Mouse (Mus musculus) megakaryocyte, adult 5-6 weeks (primary cell): ENCODE data around the gene Hoxa5. TPM values are rescaled to one million over a fixed set of nuclear protein-coding genes. Genes with fewer than 3 reads are reported as not detected.

Experiments used
- ATAC-seq: 2 replicates; pipeline ENCODE4 v1.8.0; 2016; ENCODE audit warnings: mild to moderate bottlenecking, inconsistent platforms; ENCODE audit not compliant: poor library complexity, severe bottlenecking
- total RNA-seq, 2 experiments: library from RNA; stranded (forward) in 1 of 2; stranded (reverse) in 1 of 2; fragments of 153-499, 151-499 nt in 1 of 2; fragments of 221-1000, 200-1000 nt in 1 of 2; gene quantifications; 2 replicates each; pipeline versions ENCODE4 v1.2.3 to v1.2.4; 2015 to 2017

Hoxa5 gene
- 0.09 and 0.13 TPM in 2 replicates for total RNA-seq (2015)
- 0.18 TPM in 1 of 2 replicates, not detected in the other for total RNA-seq (2017)

- no peak for ATAC-seq
Measured at GRCm38 (mm10) chr6:52204050-52204752, at the start of gene Hoxa5. Gene Hoxa5, minus strand, starts transcription at chr6:52204587.

DNA sequence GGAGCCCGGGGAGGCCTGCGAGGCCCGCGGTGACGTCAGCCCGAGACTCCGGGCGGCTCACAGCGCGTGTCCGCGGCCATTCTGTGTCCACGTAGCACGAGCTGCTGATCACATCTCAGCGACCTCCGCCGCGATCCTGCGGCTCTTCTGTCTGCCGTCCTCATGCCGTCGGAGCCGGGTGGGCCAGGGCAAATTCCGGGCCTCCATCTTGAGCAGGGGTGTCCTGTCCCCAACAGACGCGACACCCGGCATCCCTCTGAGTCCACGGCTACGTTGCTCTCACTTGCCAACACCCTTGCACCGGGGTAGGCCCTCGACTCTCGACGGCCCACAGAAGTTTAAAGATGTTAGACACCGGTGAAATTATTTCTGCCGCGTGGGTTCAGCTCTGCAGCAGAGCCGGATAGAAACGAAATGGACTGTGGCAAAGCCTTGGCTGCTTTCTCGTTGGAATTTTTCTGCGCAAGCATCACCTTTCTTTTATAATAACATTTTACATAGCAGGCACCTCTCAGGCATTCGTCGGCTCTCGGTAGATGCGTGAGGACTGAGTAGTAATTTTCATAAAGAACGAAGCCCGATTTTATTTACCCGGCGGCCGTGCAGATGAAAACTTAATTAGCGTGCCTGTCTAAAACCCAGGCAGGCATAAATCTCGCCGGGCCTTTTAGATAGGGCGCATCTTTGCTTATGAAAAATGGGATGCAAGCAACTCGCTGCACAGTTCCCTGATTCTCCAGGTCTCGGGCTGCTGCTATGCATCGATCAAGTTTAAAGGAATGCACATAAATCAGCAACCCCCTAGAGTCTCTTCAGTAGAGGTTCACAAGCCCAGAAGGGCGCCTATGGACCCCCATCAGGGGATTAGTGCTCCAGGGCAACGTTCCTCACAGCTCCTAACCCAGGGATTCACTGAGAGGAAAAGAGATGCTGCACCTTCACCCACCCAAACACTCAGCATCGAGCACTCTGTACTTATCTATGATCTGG lies 49.4 kb upstream of the Hoxa5 start:
- no peak; the same call in 1 of the 2 replicates for ATAC-seq

DNA sequence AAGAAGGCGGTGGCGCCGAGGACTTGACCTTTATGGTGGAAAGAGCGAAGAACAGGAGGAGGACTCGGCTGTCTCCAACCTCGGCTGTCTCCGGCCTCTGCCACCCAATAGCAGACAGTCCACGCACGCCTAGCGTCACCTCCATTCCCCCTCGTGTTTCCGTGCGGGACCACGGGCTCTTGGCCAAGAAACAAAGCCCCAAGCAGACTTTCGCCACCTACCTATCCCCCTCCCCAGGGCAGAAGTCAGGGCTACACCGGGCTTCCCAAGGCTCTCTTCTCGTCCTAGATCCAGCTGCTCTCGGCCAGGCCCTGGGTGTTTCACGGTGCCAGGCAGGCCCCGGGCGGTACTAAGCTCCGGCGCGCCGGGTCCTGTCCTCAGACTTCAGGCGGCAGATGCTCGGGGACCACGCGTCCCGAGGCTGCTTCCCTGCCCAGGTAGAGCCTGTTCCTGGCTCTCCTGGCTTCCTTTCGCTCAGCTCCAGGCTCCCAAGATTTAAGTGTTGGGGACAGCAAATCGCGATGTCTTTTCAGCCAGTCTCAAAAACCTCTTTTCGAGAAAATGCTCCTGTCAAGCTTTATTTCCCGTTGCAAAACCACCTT lies 48.5 kb upstream of the Hoxa5 start:
- no peak for ATAC-seq

- ATAC-seq, result no peak
Measured at GRCm38 (mm10) chr6:52252016-52252774, 47.8 kb upstream of the Hoxa5 start.

DNA sequence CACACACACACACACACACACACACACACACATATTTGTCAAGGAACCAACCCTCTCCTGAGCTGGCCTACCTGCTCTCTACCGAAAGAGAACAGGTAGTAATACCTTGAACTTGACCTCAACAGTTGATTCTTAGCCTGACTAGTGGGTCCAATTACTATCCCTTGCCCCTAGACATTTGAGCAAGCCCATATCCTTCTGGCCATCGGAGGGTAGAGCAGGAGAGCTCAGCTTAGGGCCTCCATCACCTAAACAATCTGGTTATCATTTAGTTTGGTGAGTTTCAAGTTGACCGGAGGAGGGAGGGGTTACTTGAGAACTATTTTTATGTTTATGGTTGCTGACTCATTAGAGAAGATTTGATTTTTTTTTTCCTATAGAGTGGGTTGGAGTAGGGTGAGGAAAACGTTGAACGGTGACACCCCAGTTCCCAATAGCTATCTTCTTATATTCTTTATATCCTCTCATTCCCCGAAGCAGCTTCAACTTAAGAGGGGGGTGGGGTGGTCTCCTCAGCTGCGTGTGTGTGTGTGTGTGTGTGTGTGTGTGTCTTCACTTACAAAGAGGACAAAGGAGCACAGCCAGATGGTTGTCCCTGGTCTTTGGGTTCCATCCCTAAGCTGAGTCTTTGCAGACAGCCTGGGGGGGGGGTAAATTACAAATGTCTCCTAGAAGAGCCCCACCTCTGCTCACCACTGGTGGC lies 46.9 kb upstream of the Hoxa5 start:
- no peak for ATAC-seq

- ATAC-seq, result no peak
Measured at GRCm38 (mm10) chr6:52249826-52250225, 45.4 kb upstream of the Hoxa5 start.

DNA sequence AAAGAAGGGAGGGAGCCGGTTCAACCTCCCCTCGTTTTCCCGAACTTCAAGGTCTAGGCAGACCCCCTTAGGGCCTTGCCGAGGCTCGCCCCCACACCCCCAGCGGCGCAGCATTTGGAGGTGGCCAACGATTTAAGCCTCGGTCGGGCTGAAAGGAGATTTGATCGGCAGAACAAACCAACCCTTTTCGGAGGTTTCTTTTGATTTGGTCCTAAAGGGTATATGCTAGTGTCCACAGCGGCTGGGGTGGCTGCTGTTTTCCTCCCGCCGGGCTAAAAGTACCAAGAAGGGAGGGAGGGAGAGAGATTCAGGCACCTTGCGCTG lies 45.0 kb upstream of the Hoxa5 start:
- ATAC-seq, result no peak

DNA sequence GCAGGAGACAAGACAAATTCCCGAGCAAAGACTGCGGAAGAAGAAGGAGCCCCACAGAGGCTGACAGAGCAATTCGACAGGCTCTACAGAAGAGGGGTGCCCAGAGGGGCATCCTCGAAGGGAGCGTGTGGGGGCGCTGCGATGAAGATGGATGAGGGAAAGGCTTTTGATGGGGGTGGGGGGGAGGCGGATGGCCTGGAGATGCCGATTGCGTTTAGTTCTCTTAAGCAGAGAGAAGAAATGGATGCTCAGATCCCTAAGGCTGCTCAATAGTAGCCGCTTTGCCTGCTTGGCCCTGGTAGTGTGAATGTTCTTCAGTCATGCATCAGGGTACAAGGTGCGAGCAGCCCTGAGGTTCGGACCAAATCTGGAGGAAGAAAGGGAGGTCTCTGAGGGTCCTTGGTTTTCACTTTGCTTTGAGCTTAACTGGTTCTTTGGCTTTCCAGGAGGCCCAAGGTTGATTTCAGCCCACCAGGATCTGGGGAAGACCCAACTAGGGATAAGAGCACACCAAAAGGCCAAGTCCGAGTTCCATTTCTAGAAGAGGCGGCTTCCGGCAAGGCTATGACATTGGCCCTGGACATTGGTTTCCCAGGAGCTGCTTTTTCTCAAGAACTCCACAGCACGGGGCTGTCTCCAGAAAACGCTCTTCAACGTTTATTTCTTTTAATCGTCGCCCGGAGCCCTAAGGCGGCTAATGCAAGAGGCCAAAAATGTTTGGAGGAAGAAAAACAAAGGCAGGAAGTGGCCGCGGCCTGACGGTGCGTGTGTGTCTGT lies 44.4 kb upstream of the Hoxa5 start:
- ATAC-seq, result no peak

DNA sequence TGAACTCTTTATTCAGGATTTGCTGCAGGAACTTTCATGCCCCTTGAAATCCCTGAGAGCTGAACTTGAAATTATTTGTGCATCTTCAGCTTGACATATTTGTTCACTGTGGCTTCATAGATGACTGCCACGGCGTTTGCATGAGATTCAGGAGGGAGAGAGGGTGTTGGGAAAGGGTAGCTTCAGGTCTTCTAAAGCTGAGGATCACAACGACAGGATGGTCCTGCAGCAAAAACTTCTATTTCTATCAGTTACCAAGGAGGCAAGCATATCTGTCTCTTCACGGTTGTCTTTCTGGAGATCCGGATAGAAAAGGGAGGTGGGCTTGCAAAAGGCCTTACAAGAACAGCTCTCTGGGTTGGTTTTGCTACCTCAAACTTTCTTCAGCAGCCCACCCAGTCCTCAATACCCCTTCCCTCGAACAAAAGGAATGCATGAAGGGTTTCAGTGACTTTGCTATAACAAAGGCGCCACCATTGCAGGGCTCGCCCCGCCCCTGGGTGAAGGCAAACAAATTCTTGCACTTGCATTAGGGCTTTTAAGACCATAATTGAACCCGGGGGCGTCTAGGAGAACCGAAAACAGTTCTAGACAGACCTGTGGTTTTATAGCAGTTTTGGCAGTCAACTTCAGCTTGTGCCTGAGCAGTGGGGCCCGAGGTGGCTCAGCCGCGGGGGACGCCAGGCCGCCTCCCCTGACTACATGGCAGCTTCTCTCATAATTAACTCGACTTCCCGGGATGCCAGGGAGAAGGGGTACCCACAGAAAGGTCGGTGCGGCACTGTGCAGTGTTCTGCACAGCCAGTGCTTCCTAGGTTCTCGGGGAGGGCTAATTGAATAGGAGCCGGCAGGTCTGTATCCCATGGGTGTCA lies 43.6 kb upstream of the Hoxa5 start:
- no peak for ATAC-seq

DNA sequence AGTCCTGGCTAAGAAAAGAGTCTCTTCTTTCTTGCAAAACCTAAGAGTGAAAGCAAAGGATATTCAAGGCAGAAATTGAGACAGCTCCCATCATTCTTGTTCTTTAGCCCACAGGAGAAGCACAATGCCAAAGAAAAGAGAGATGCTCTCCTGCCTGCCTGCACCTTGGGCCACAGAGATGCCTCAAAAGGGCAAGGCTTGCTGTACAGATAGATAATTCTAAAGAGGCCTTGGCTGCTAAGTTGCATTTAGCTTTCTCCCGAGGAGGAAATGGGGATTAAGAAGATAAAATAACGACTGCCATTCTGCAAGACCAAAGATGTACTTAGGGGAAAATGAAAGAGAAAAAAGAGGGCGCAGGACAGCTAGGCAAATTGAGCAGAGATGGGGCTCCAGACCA lies 42.5 kb upstream of the Hoxa5 start:
- no peak for ATAC-seq

- ATAC-seq, result peak; percentile 44
Measured at GRCm38 (mm10) chr6:52246403-52246803, 42.0 kb upstream of the Hoxa5 start.

- ATAC-seq, result no peak
Measured at GRCm38 (mm10) chr6:52245757-52246142, 41.4 kb upstream of the Hoxa5 start, which contains the start of gene Hoxa11. Gene Hoxa11, minus strand, starts transcription at chr6:52245810.

DNA sequence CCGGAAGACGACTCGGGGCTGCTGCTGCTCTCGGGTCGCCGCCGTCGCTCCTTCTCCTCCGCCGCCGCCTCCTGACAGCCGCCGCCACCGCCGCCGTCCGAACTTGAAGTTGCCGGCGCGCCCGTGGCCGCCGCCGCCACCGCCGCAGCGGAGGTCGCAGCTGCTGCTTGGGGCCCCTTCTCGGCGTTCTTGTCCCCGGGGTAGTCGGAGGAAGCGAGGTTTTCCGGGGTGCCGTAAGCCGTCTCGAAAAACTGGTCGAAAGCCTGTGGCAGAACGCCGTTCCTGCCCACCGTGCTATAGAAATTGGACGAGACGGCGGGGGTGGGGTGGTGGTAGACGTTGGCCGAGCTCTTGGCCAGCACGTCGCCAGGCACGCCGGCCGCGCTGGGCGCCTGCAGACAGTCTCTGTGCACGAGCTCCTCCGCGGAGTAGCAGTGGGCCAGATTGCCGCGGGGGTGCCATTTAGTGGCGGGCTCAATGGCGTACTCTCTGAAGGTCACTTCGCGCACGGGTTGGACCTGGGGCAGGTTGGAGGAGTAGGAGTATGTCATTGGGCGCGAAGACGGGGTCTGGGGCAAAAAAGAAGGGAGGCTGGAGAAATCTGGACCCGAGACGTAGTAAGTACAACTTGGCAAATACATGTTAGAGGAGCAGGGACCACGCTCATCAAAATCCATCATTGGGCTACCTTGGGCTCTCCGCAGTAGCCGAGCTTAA lies 40.8 kb upstream of the Hoxa5 start:
- no peak for ATAC-seq

- no peak for ATAC-seq
Measured at GRCm38 (mm10) chr6:52244471-52245039, 40.2 kb upstream of the Hoxa5 start.

GRCm38 (mm10) chr6:52243681-52244121 lies 39.3 kb upstream of the Hoxa5 start:
- ATAC-seq, result no peak

DNA sequence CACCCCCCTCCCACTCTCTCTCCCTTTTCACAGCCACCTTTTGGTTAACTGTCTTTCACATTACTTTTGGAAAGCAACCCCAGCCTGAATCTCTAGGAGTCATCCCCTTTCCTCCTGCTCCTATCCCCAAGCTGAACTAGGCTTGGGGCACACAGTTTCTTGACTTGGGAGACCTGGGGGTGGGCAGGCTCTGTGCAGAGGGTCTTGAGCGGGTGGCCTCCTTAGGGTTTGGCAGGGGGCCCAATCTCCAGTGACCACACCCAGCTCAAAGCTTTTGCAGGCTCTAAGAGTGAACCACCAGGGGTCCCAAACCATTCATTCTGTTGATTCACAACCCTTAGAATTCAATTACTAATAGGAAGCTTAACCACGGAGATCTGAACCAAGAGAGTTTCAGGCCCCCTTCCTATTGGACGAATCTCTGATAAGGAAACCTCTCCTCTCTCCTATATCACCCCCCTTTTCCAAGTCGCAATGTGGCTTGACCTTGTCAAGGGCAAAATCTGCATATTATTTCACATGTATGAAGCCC lies 38.5 kb upstream of the Hoxa5 start:
- ATAC-seq, result no peak

DNA sequence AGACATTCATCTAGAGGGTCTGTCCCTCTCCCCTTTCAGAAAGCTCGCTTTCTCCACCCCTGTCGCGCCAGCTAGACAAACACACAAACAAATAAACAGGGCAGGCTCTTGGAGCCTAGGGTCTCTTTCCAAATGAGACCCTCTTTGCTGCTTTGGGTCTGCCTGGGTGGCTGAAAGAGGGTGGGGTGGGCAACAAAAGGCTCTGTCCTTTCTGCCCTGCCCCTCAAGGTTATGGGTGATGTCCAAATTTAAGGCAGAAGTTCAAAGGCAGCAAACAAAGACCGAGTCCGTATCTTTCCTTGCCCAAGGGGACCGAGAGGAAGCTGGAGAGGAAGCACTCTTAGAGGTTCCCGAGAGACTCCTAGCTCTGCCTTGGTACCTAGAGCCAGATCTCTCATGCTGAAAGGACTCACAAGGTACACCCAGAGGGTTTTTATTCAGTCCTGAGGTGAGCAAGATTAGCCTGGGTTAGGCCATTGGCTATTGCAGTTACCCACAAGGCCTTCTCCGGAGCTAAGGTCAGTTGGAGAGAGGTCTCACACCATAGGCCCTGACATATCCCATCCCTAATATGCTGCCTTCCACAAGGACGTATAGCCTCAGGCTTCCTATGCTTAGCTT lies 36.7 kb upstream of the Hoxa5 start:
- no peak for ATAC-seq
